Mouse (Mus musculus) cortical plate, adult 2 months (tissue): ENCODE measurements around the gene Id3. TPM values are rescaled to one million over a fixed set of nuclear protein-coding genes. Genes with fewer than 3 reads are reported as not detected.

Experiments
- H3K27ac ChIP-seq: fragments of 200-500 bp; 2 replicates; pipeline ENCODE4 v1.5.1; 2012; ENCODE audit warnings: low read length, control low read depth, inconsistent platforms; ENCODE audit not compliant: insufficient read depth
- H3K4me1 ChIP-seq: fragments of 200-500 bp; 2 replicates; pipeline ENCODE4 v1.6.1; 2011; ENCODE audit warnings: low read length; ENCODE audit not compliant: control insufficient read depth, insufficient read depth
- H3K4me3 ChIP-seq: fragments of 200-500 bp; 2 replicates; pipeline ENCODE4 v1.5.1; 2011; ENCODE audit warnings: mild to moderate bottlenecking, low read length, control low read depth; ENCODE audit not compliant: insufficient read depth
- CTCF ChIP-seq: fragments of 200-500 bp; IDR thresholded peaks from 2 replicates; pipeline ENCODE4 v1.5.1; 2011; ENCODE audit warnings: mild to moderate bottlenecking, control low read depth, low read length; ENCODE audit not compliant: insufficient read depth; ENCODE audit errors: extremely low read depth
- POLR2A ChIP-seq: fragments of 200-500 bp; IDR thresholded peaks from 2 replicates; pipeline ENCODE4 v1.6.1; 2011; ENCODE audit warnings: mild to moderate bottlenecking, low read length, control low read depth; ENCODE audit not compliant: insufficient read depth; ENCODE audit errors: extremely low read depth
- polyA plus RNA-seq: library from polyadenylated mRNA; depleted of rRNA; stranded (reverse); fragments of >200 nt; gene quantifications from 2 replicates; pipeline ENCODE4 v1.2.3, GENCODE M21; 2012

Gene Id3
- polyA plus RNA-seq, 1 experiment: 82.9 TPM

GRCm38 (mm10) chr4:136124581-136124980, 18.7 kb upstream of the Id3 start:
- no peak overlapping the region for H3K27ac ChIP-seq
- TF ChIP-seq CTCF: no peak
- no peak for TF ChIP-seq POLR2A
- peaks cover 2% of the 10 kb centered on the region for H3K4me1 ChIP-seq
- H3K4me3 ChIP-seq: no peak overlapping the region

GRCm38 (mm10) chr4:136125458-136125857, 17.8 kb upstream of the Id3 start:
- peaks cover 2% of the 10 kb centered on the region for H3K4me1 ChIP-seq
- H3K4me3 ChIP-seq: no peak overlapping the region
- H3K27ac ChIP-seq: no peak overlapping the region
- TF ChIP-seq POLR2A (no peak), CTCF (no peak)

GRCm38 (mm10) chr4:136126019-136126418, 17.3 kb upstream of the Id3 start:
- no peak for TF ChIP-seq CTCF
- TF ChIP-seq POLR2A: no peak
- Histone ChIP-seq H3K4me3 (no peak overlapping the region), H3K27ac (no peak overlapping the region), H3K4me1 (peaks cover 2% of the 10 kb centered on the region)

GRCm38 (mm10) chr4:136127670-136128069, 15.6 kb upstream of the Id3 start:
- Histone ChIP-seq H3K4me1 (peaks cover 2% of the 10 kb centered on the region), H3K27ac (no peak overlapping the region), H3K4me3 (no peak overlapping the region)
- TF ChIP-seq POLR2A (no peak), CTCF (no peak)

GRCm38 (mm10) chr4:136129842-136130241, 13.5 kb upstream of the Id3 start:
- Histone ChIP-seq H3K4me1 (no peaks in the 10 kb centered on the region), H3K4me3 (no peak overlapping the region), H3K27ac (no peak overlapping the region)
- no peak for TF ChIP-seq CTCF
- TF ChIP-seq POLR2A: no peak

- Histone ChIP-seq H3K27ac (peak overlapping the region; percentile 68; the same call in 1 of the 2 replicates), H3K4me1 (no peaks in the 10 kb centered on the region), H3K4me3 (no peak overlapping the region)
- TF ChIP-seq CTCF (no peak), POLR2A (no peak)
These were observed 9.5 kb upstream of the Id3 start for GRCm38 (mm10) chr4:136133801-136134200.

GRCm38 (mm10) chr4:136134418-136134977, 8.8 kb upstream of the Id3 start:
- H3K4me1 ChIP-seq: no peaks in the 10 kb centered on the region
- TF ChIP-seq POLR2A (no peak), CTCF (no peak)
- peak overlapping the region; percentile 68 for H3K27ac ChIP-seq
- H3K4me3 ChIP-seq: peak overlapping the region; percentile 9; the same call in 1 of the 2 replicates

GRCm38 (mm10) chr4:136134978-136135873, 8.1 kb upstream of the Id3 start:
- H3K4me3 ChIP-seq: peak overlapping the region; percentile 9; the same call in 1 of the 2 replicates
- H3K27ac ChIP-seq: peak overlapping the region; percentile 76
- H3K4me1 ChIP-seq: no peaks in the 10 kb centered on the region
- TF ChIP-seq POLR2A: no peak

- Histone ChIP-seq H3K27ac (0 out of 2 replicates have a peak overlapping the region, but pooled peaks have one; percentile 10), H3K4me3 (no peak overlapping the region), H3K4me1 (no peaks in the 10 kb centered on the region)
- TF ChIP-seq POLR2A: no peak
These were observed 7.2 kb upstream of the Id3 start for GRCm38 (mm10) chr4:136135874-136136728.
